Mouse (Mus musculus): ENCODE data around the gene Kctd13. TPM values are rescaled to one million over a fixed set of nuclear protein-coding genes. Genes with fewer than 3 reads are reported as not detected.
A peak's percentile ranks its signal among the peaks of the same experiment; 100 is the strongest.

Kctd13 gene
- total RNA-seq, 2 experiments from 2014 or later: 140 to 145 TPM

DNA sequence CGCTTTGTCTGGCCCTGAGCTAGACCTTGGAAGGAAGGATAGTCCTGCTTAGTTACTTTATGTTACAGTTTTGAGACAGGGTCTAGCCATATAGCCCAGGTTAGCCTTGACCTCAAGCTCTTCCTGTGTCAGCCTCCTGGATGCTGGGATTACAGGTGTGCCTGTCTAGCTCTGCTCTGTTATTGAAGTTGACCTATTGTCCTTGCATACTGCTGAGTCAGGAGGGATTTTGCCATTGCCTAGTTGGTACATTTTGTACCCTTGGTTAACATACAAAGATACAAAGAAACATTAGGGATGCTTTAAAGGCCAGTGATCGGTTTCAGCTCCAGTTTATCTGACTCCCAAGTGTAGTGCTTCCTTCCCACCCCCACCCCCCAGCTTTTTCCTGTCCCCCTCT, 4.0 kb downstream of the Kctd13 start:
- no peak for DNase-seq (ENCODE audit: low spot score in 2 of 2)

DNA sequence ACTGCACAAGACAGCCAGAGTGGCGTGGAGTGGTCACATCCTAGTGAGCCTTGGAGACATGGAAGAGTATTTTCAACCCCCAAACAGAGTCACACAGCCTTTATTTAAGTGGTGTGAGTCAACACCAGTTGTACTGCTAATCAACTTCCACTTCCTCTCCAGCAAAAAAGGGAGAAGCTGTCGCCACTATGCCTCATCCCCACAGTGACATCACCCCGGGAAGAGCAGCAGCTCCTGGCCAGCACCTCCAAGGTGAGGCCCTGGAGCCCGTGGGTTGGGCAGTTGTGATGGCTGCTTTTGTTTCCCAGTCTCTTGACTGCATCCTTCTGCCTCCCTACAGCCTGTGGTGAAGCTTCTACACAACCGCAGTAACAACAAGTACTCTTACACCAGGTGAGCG, 12.5 kb downstream of the Kctd13 start:
- no peak for DNase-seq (ENCODE audit: low spot score in 2 of 2)

- DNase-seq (ENCODE audit: low spot score in 2 of 2): no peak
Measured at GRCm38 (mm10) chr7:126941801-126942200, 13.1 kb downstream of the Kctd13 start.

DNA sequence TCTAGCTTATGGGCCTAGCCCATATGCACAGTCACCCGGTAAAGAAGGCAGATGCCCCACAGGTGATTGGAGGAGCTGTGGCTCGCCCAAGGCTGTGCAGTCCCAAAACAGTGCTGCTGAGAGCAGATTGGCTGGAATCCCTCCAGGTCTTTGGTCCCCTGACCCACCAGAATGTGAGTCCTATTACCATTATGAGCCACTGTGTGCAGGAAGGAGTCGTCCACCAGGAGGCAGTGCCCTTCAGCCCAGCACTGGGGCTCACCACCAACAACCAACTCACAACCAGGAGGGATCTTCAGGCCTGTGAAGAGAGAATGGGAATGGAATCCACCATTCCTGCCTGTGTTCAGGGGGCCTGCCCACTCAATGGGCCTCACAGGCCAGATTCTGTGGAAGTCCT, 17.9 kb downstream of the Kctd13 start:
- no peak for DNase-seq (ENCODE audit: low spot score in 2 of 2)

DNA sequence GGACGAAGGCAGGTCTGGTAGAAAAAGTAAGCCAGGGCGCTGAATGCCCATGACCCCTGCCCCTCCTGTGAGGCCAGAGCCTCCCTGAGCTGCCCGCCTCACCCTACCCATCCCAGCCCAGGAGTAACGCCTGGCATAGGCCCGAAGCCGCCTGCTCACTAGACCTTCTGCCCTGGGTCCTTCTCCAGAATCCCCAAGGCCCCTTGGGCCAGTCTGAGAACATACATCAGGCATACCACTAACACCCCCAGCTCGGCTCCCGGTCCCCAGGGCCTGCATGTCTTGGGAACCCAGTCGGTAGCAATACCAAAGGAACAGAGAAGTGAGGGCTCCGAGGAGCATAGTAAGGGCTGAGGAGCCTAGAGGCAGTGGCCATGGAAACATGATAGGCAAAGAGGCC, 19.9 kb downstream of the Kctd13 start:
- no peak for DNase-seq (ENCODE audit: low spot score in 2 of 2)

- peak in 1 of 2 experiments; percentile 62 for DNase-seq (ENCODE audit: low spot score in 2 of 2)
Measured at GRCm38 (mm10) chr7:126949403-126949792, 20.7 kb downstream of the Kctd13 start, which contains the start of gene Asphd1. Gene Asphd1, minus strand, starts transcription at chr7:126949582.

DNA sequence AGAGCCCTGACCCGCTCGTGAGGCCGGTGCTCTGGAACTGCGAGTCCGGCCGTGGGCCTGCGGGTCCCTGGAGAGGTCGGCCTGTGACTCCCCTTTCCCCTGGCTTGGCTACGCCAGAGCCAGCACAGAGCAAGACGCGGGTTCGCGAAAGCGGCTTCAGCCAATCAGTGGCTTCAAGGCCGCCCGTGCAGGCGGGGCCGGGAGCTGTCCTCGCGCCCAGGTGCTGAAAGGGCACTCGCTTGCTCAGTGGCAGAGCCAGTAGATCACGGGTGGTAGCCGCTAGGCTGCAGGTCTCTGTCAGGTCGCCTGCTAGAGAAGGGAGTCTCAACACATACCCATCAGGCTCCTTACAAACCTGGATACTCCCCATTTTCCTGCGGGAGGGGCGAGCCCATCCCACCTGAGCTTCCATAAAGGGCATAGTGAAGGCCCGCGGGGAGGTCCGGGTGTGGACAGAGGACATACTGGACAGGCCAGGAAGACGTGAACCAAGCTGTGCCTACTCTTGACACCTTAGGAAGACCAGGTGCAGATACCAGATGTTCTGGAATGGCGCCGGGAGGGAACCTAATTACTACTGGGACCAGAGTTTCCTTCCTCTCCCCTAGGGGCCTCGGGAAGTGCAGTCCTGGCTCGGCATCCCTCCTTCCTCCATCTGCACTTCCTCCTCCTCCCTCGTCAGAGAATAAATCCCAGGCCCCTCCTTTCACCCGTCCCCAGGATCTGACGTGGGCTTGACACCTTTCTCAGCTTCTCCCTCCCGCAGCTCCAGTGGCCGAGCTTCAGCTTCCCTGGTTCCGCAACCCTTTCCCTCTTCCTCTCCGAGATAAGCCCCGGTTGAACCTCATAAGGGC, 21.3 kb downstream of the Kctd13 start, which contains the start of gene Sez6l2:
Sez6l2 (plus strand) TSS at position 771 of the 854 bp plus-strand sequence.
- DNase-seq (ENCODE audit: low spot score in 2 of 2): peak; percentile 80 to 83

DNA sequence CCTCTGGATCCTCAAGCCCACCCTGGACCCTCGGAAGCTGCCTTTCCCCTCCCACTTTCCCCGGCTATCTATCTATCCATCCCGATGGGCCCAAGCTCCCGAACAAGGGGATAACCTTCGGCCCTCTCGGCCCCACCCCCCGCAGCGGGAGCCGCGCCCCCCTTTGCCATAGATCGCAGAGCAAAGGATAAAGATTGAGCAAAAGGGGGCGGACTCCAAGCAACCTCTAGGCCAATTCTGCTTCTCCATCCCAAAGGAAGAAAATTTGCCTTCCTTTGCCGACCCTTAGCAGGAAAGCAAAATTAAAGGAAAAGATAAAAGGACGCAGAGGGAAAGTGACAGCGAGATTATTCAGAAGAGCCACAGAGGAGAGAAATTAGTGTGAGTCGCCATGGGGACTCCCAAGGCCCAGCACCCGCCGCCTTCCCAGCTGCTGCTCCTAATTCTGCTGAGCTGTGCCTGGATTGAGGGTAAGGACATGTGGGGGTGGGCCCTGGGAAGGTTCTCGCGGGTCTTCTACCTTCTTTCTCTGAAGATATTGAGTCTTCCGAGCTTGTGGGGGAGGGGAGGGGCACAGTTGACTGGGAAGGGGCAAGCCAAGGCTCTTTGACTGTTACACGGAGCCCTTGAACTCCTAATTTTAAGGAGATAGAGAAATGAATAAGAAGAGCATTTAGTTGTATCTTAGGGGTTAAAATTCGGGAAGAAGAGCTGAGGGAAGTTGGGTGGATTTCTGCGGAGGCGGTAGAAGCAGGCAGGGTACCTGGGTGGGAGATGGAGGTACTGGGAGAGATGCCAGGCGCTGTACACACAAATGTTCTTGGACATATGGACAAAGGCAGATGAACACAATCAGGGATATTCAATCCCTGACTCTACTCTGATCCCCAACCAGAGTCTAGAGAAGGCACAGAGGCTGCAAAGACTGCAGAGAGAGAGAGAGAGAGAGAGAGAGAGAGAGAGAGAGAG, 22.3 kb downstream of the Kctd13 start:
- no peak for DNase-seq (ENCODE audit: low spot score in 2 of 2)

DNA sequence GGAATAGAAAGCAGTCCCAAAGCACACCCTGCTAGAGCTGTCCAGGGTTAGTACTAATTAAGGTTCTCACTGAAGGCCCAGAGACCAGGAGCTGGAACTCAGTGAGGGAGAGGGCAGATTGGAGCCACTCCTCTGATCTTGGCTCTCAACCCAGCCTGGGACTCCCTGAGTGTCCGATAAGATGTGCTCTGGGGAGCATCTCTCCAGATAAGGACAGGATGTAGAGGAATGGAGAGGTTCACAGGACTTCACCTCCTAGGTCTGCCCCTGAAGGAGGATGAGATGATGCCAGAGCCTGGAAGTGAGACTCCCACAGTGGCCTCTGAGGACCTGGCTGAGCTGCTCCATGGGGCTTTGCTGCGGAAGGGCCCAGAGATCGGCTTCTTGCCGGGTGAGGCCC, 23.1 kb downstream of the Kctd13 start:
- DNase-seq (ENCODE audit: low spot score in 2 of 2): no peak

DNA sequence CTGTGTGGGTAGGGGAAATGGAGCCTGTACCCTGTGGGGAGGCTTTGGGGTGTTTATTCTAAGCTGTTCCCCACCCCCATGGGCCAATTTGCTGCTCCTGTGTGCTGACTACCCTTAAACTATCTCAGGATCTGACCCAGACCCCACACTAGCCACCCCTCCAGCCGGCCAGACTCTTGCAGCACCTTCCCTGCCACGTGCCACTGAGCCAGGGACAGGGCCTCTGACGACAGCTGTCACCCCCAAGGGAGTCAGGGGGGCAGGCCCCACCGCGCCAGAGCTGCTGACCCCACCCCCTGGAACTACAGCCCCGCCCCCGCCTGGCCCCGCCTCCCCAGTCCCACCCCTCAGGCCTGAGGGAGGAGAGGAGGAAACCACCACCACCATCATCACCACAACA, 24.0 kb downstream of the Kctd13 start:
- DNase-seq (ENCODE audit: low spot score in 2 of 2): no peak

- DNase-seq (ENCODE audit: low spot score in 2 of 2): no peak
Measured at GRCm38 (mm10) chr7:126955125-126955524, 26.4 kb downstream of the Kctd13 start.

DNA sequence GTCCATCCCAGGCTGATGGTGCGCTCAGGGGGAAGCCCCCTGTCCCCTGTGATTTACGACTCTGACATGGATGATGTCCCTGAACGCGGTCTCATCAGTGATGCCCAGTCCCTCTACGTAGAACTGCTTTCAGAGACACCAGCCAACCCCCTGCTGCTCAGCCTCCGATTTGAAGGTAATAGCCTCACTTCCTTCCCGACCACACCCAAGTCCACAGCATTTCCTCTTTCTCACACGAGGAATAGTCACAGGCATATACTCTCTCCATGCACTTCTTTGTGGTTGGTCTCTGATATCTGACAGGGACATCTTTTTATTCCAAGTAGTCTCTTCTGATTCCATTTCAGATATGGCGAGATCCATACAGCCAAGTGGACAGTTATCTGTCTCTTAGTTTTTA, 31.1 kb downstream of the Kctd13 start:
- no peak for DNase-seq (ENCODE audit: low spot score in 2 of 2)

DNA sequence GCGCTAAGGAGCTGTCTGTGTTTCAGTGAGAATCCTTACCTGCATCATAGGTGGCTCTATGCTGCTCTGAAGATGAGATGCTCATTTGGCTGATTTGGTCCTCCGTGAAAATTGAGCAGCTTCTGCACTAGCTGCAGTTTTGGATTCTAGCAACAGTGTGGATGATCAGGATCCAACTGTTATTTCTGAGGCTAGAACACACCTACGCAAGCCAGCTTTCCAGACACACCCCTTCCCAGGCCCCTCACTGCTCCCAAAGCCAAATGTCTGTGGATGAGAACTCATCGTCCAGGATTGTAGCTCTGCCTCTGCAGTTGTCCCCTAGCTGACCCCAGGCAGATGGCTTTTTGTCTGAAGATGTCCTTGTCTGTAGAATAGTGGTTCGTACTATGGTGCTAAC, 32.4 kb downstream of the Kctd13 start:
- DNase-seq (ENCODE audit: low spot score in 2 of 2): no peak

- DNase-seq (ENCODE audit: low spot score in 2 of 2): no peak
Measured at GRCm38 (mm10) chr7:126961965-126962364, 33.3 kb downstream of the Kctd13 start.

DNA sequence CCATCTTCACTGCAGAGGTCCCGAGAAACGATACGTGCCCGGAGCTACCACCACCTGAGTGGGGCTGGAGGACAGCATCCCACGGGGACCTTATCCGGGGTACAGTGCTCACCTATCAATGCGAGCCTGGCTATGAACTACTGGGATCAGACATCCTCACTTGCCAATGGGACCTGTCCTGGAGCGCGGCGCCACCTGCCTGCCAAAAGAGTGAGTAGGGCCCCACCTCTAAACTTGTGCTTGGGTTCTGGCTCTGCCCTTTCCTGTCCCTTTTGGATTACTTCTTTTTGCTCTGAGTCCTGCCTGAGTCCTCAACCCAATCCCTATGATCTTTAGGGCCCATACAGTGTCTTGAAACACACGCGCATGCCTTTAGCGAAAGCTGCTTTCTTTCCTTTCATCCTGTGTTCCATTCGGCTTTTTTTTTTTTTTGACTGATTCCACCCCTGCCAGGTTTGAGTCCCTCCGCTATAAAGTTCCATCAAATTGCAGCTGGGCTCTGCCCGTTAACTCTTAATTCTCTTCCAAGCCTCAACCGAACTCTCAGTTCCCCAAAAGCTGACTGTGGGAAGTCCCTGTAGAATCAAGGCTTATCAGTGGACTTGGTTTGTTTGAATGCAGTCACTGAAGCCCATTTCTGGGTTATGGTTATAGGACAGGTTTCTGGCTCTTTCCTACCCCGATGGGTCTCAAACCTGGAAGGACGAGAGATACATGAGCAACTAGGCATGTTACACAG, 35.0 kb downstream of the Kctd13 start:
- no peak for DNase-seq (ENCODE audit: low spot score in 2 of 2)

DNA sequence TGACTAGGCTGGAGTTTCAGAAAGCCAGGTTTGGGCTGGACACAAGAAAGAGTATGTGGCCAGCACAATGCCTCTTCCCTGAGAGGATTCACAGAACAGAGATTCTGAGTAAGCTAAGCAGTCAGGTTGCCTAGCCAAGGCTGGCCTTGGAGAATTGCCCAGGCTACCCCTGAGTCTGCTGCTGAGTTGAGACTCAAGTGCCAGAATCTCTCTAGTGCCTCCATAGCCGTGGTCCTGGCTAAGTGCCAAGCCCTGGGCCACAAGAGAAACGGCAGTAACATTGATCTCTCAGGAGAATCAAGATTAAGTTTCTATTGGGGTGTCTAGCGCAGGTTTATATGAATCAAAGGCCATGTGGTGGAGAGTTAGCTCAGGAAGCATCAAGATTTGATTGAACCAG, 36.9 kb downstream of the Kctd13 start:
- DNase-seq (ENCODE audit: low spot score in 2 of 2): no peak

DNA sequence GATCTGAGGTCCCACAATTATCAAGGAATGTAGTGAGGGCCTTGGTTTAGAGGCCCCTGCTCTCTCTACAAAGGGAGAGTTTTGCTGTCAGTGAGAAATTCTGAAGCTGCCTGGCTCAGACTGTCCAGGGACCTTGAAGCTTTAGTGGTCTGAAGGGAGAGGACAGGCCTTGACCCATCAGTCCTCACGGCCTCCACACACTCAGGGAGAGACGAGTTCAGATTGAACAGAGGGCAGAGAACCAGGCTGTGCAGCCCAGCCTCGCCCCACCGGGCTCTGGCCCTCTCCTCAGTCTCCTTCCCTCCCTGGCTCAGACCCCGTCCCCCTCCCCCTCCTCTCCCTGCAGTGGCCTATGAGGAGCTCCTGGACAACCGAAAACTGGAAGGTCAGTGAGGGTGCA, 38.7 kb downstream of the Kctd13 start:
- DNase-seq (ENCODE audit: low spot score in 2 of 2): no peak

DNA sequence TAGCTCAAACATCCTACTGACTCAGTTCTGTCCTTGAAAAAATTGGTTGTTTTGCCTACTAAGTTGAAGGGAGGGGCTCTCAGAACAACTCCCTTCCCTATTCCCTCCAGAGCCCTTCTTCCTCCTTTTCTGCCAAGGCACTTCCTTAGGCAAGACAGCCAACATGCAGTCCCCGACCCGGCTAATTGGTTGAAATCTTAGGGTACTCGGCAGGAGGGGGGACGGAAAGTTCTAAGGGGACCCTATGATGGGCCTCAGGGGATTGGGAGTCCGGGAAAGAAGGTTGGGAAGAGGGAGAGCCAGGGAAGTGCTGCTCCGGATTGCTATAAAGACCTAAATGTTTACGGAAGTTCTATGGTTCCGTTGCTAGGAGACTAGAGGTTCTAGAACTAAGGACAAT, 46.8 kb downstream of the Kctd13 start:
- no peak for DNase-seq (ENCODE audit: low spot score in 2 of 2)

DNA sequence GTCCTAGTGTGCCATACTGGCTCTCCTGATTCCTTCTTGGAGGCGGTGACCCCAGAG, 47.0 kb downstream of the Kctd13 start, which contains the start of gene Cdipt:
Cdipt (plus strand) TSS at position 22 of the 57 bp plus-strand sequence.
- DNase-seq (ENCODE audit: low spot score in 2 of 2): no peak

DNA sequence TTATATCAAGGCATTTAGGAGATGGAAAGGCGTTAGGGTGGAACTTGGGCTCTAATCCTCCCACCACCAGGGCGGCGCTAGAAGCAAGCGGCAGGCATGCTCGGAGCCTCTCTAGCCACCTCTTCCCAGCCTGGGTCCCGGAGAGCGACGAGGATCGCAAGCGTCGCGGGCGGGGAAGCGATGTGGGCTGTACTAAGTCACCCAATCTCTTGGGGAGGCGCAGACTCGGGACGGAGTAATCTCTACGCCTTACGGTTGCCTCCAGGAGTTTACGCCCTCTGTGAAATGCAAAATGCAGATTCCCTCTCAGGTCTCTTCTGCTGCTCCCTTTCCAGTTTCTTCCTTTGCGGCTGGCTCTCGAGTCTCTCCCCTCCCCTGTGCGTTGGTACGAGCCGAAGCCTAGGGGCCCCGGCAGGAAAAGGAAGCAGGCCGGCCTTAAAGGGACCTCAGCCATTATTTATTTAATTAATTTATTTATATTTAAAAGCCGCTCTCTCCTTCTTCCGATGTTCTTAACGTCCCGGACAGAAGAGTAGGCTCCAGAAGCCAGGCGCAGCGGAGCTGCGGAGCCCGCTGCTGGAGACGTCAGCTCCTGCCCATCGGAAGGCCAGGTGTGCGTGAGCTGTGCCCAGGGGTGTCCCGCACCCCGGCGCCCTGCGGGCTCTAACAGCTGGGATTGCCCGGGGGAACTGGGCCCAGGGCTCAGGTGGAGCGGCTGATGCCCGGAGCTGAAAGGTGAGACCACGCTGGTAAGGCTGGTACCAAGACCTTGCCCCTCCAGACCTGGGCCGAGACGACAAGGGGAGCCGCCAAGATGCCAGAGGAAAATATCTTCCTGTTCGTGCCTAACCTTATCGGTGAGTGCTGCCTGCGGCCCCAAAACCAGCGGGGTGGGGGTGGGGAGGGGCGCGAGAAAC, 47.5 kb downstream of the Kctd13 start, which contains the start of gene Cdiptos:
Cdiptos (minus strand) TSS at position 149 of the 917 bp plus-strand sequence.
- peak; percentile 96 for DNase-seq (ENCODE audit: low spot score in 2 of 2)
